Comparison of ENCODE assay signal across 13 mouse cellular contexts in genomic region chr5:99284369-99284768, GRCm38 (mm10).
DNase-seq lines count a peak whose midpoint lies in the region; ATAC-seq lines count a peak whose summit lies in the region.
"Had no signal": no experiment of that assay in that cellular context is flagged by ENCODE, and none has a peak within 500 bp of the region (broad histone marks: within the 10 kb centered on the region; RNA-seq: fewer than 3 reads in every experiment).

No protein-coding gene starts in this region.

- H3K36me3 ChIP-seq in hindbrain, embryonic 11.5 days (ENCODE audit: control insufficient read depth, insufficient read depth, low read length): no peaks in the 10 kb centered on the region
- H3K36me3 ChIP-seq: heart, embryonic 15.5 days had no signal

- H3K4me3 ChIP-seq in hindbrain, embryonic 11.5 days (ENCODE audit: low read depth, low read length): no peak overlapping the region
- H3K4me3 ChIP-seq: heart, embryonic 15.5 days had no signal

- H3K9me3 ChIP-seq in hindbrain, embryonic 11.5 days (ENCODE audit: control insufficient read depth, low read length): no peaks in the 10 kb centered on the region
- H3K9me3 ChIP-seq: heart, embryonic 15.5 days had no signal

- no peak overlapping the region for H3K9ac ChIP-seq in hindbrain, embryonic 11.5 days (ENCODE audit: low read depth, low read length)
- H3K9ac ChIP-seq: heart, embryonic 15.5 days had no signal

- WGBS in hindbrain, embryonic 11.5 days: 95% methylated on average over 7 of the region's 7 CpGs

- DNase-seq in adrenal gland, adult 2 months: peak; percentile 14
- no peak for DNase-seq in adrenal gland, adult 8-10 months
- DNase-seq in urinary bladder, postnatal 36 days (ENCODE audit: low spot score in 2 of 2): peak; percentile 19 to 35
- DNase-seq in urinary bladder, postnatal 10 days (ENCODE audit: low spot score): no peak
- DNase-seq in lung, postnatal 14 days: peak; percentile 56
- no peak for DNase-seq in hindbrain, embryonic 11.5 days (ENCODE audit: low spot score)
- no peak for DNase-seq in ovary, adult 18-20 months (ENCODE audit: low spot score)
- DNase-seq in thymus, adult 18-20 months: no peak
- DNase-seq: left cerebral cortex, postnatal 4 days; right cerebral cortex, adult 18-20 months had no signal

- no peak overlapping the region for H3K4me2 ChIP-seq in hindbrain, embryonic 11.5 days (replicated peaks; ENCODE audit: low read depth, low read length)
- H3K4me2 ChIP-seq: heart, embryonic 15.5 days had no signal

- ATAC-seq in hindbrain, embryonic 11.5 days (ENCODE audit: low FRiP score): no peak
- ATAC-seq: forebrain, embryonic 14.5 days; hindbrain, embryonic 16.5 days had no signal

- H3K27ac ChIP-seq in hindbrain, embryonic 11.5 days (ENCODE audit: low read depth, low read length): no peak overlapping the region
- H3K27ac ChIP-seq: heart, embryonic 15.5 days had no signal

- H3K27me3 ChIP-seq in hindbrain, embryonic 11.5 days (ENCODE audit: control insufficient read depth, insufficient read depth, low read length): no peaks in the 10 kb centered on the region
- H3K27me3 ChIP-seq: heart, embryonic 15.5 days had no signal

- no peaks in the 10 kb centered on the region for H3K4me1 ChIP-seq in hindbrain, embryonic 11.5 days (replicated peaks; ENCODE audit: control insufficient read depth, insufficient read depth, low read length)
- H3K4me1 ChIP-seq: heart, embryonic 15.5 days had no signal

Comparison
In these comparisons a context has a peak if more than half of its experiments do, and no peak if none do; other contexts are left out.
1. DNase-seq: peak in adrenal gland, adult 2 months (single experiment), urinary bladder, postnatal 36 days (2 of 2) and lung, postnatal 14 days (single experiment); none in adrenal gland, adult 8-10 months (single experiment), urinary bladder, postnatal 10 days (single experiment), hindbrain, embryonic 11.5 days (single experiment), ovary, adult 18-20 months (single experiment) and thymus, adult 18-20 months (0 of 2).